Mouse (Mus musculus): Measurements from ENCODE around the gene Grm3.

Gene Grm3

GRCm38 (mm10) chr5:9724956-9725600, at the start of gene Grm3:
Gene Grm3 (minus strand): TSS chr5:9725170.
- no peak for DNase-seq

- DNase-seq, result no peak
Observed at GRCm38 (mm10) chr5:9755751-9756150, 30.8 kb upstream of the Grm3 start.

- no peak for DNase-seq
Observed at GRCm38 (mm10) chr5:9748184-9748583, 23.2 kb upstream of the Grm3 start.

- no peak for DNase-seq
Observed at GRCm38 (mm10) chr5:9744120-9744519, 19.1 kb upstream of the Grm3 start.

- DNase-seq, result no peak
Observed at GRCm38 (mm10) chr5:9725601-9726268, 765 bp upstream of the Grm3 start.

- DNase-seq, result no peak
Observed at GRCm38 (mm10) chr5:9724287-9724955, 549 bp downstream of the Grm3 start.

- no peak for DNase-seq
Observed at GRCm38 (mm10) chr5:9721136-9721535, 3.8 kb downstream of the Grm3 start.

- DNase-seq, result no peak
Observed at GRCm38 (mm10) chr5:9716295-9716694, 8.7 kb downstream of the Grm3 start.

- no peak for DNase-seq
Observed at GRCm38 (mm10) chr5:9707096-9707495, 17.9 kb downstream of the Grm3 start.

- no peak for DNase-seq
Observed at GRCm38 (mm10) chr5:9703385-9704009, 21.5 kb downstream of the Grm3 start.

- no peak for DNase-seq
Observed at GRCm38 (mm10) chr5:9702656-9703384, 22.1 kb downstream of the Grm3 start.

GRCm38 (mm10) chr5:9692333-9692732, 32.6 kb downstream of the Grm3 start:
- no peak for DNase-seq

GRCm38 (mm10) chr5:9690599-9691242, 34.2 kb downstream of the Grm3 start:
- DNase-seq, result no peak

GRCm38 (mm10) chr5:9690192-9690591, 34.8 kb downstream of the Grm3 start:
- DNase-seq, result no peak

- no peak for DNase-seq
Observed at GRCm38 (mm10) chr5:9683204-9683603, 41.8 kb downstream of the Grm3 start.

- no peak for DNase-seq
Observed at GRCm38 (mm10) chr5:9669002-9669401, 56.0 kb downstream of the Grm3 start.

- no peak for DNase-seq
Observed at GRCm38 (mm10) chr5:9663416-9663815, 61.6 kb downstream of the Grm3 start.

GRCm38 (mm10) chr5:9661870-9662589, 62.9 kb downstream of the Grm3 start:
- DNase-seq, result no peak

GRCm38 (mm10) chr5:9638612-9639011, 86.4 kb downstream of the Grm3 start:
- no peak for DNase-seq

- no peak for DNase-seq
Observed at GRCm38 (mm10) chr5:9627220-9627619, 97.8 kb downstream of the Grm3 start.

GRCm38 (mm10) chr5:9624396-9624795, 100.6 kb downstream of the Grm3 start:
- no peak for DNase-seq

- no peak for DNase-seq
Observed at GRCm38 (mm10) chr5:9623095-9623459, 101.9 kb downstream of the Grm3 start.

All from thymus, adult 18-20 months (tissue).